Mouse (Mus musculus): ENCODE measurements around the gene Grap2.

The Grap2 gene

GRCm38 (mm10) chr15:80639071-80639702, 66.8 kb downstream of the Grap2 start:
- no peak for DNase-seq

DNA sequence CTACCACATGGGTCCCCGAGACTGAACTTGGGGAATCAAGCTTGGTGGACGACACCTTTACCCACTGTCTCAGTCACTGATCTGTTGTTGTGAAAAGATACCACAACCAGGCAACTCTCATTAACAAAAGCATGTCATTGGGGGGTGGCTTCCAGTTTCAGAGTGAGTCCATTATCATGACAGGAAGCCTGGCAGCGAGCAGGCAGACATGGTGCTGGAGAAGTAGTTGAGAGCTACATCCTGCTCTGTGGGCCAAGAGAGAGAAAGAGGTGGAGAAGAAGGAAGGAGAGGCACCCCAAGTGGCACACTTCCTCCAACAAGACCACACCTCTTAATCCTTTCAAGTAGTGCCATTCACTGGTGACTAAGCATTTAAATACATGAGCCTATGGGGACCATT, 67.5 kb downstream of the Grap2 start:
- no peak for DNase-seq

DNA sequence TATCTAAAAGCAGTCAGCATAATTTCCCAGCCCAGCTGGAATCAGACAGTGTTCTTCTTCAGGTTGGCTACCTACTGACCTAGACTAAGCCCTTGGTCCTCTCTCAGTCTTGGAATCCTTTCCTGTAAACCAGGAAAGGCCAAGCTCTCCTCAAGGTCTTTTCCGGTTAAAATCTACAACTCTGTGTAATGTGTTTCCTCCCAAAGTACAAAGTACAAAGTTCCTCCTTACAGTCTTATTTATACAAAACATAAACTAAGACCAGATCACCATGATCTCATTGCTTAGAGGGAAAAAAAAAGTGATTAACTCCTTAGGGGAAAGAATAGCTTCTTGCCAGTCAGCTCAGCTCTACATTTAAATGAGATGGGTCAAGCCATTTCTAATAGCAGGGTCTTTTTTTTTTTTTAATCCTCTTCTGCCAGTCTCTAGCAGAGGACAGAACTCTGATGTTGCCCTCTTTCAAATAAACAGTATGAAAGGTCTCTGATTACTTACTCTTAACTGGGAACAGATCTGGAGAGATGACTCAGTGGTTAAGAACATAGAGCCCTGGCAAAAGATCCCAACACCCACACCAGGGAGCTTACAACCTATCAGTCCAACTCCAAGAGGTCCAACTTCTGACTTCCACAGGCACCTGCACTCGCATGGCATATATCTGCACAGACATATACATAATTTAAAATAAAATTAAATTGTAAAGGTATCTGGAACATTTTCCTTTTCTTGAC, 69.5 kb downstream of the Grap2 start:
- DNase-seq, result no peak

DNA sequence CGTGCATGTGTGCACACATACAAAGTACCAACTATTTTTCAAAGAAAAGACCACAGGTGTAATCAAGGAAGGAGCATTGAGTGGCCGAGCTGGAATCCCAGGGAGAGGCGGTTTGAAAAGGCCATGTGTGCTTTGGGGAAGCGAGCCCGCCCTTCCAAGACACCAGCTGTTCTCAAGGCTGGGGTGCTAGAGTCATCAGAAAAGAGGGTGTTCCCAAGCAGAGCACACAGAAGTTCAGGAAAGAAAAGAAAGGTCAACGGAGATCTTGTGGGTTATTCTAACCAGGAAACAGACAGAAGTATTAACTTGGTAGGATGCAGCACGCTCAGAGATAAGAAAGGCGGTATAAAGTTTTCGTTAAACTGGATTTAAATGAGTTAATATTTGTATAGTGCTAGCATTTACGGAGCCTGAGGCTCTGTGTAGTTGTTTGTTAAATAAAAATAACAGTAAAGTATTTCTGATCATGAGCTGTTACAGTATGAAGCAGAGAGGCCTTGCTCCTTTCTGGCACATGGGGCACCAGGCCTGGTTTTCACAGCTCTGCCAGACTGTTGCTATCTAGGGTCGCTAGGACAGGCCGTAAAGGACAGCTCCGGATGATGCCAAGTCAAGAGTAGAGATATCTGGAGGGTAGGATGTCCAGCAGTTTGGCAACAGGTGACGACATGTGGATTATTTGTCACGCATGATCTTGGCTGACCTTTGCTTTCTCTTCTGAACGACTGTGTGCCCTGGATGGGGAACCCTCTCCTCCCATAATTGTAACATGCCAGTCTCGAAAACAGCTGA, 72.8 kb downstream of the Grap2 start:
- no peak for DNase-seq

GRCm38 (mm10) chr15:80648977-80649606, 76.7 kb downstream of the Grap2 start:
- DNase-seq, result no peak

DNA sequence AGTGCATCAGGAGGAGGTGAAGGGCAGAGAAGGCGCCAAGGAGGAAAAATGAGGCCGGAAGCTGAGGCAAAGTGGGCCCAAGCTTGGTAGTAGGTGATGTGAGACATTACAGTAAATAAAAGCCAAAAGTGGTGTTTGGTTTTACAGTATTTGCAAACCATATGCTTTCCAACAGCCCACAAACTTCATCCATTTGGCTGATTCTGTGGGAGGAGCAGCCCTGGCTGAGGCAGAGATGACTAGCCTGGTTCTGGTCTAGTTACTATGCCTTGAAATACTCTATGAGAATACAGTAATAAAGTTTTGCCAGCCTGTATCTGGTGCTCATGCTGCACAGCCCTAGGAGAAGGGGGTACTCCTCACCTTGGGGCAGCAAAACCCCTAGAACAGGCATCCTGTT, 78.0 kb downstream of the Grap2 start:
- no peak for DNase-seq

- DNase-seq, result no peak
These were observed 81.5 kb downstream of the Grap2 start for GRCm38 (mm10) chr15:80653865-80654264.

DNA sequence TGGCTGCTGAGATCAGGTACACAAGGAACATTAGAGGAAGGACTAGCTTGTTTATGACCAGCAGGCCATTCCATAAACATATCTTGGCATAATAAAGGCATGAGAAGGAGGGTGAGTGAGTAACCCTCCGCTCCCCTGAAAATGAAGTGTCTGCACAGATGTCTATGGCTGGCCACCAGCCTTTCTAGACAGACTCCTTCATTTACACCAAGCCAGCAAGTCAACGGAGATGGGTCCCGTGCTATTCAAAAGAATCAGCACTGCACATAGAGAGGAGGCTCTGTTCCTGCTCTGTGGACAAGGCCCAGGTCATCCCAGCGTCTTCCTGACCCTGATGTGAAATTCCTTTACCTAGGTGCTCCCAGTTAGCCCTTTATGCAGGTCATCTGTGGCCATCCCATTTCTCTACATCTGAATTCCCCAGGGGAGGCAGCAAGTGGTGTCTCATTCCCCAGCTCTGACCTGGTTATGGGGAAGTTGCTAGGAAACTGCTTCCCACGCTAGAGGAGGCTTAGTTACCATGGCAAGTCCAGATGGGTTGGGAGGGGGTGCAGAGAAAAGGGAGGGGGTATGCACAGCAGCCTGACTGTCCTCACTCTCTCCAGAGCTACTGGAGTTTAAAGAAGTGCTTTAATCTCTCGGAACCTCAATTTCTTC, 86.5 kb downstream of the Grap2 start:
- DNase-seq, result no peak

DNA sequence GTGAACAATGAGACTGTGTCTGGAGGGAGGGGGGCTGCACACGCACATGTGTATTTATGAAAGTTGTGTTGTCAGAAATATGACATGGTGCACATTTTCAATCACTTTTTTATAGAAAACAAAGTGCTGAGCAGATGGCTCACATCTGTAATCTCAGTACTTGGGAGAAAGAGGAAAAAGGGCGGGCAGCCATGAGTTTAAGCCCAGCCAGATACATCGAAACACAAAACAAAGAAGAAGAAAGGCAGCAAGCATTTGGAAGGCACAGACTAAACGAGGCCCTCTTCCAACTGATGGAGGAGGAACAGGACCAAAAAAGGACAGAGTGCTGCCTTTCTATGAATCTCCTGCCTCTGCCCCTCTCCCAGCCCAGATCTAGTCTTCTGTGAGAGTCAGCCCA, 88.6 kb downstream of the Grap2 start:
- no peak for DNase-seq

DNA sequence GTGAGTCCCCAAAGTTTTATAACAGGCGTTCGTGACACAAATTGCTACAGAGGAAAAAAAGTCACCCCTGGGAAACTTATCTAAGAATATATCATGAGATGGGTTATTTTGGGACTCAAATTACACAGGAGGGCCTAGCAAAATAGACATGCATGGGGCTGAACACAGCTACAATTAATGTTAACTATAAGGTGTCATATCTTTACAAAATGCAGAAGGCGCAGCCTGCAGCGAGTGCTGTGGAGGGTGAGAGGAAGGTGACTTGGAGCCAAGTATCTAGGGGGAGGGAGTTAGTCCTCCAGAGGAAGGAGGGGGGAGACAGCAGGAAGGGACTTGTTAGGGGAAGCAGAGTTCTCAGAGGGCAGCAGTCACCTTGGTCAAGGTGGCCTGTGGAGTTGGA, 92.0 kb downstream of the Grap2 start:
- DNase-seq, result no peak

- no peak for DNase-seq
These were observed 99.2 kb downstream of the Grap2 start, which contains the start of gene Fam83f for GRCm38 (mm10) chr15:80671295-80672252. Gene Fam83f (plus strand): TSS chr15:80671847.

GRCm38 (mm10) chr15:80672810-80673209, 100.4 kb downstream of the Grap2 start:
- no peak for DNase-seq

GRCm38 (mm10) chr15:80673337-80674095, 101.1 kb downstream of the Grap2 start:
- DNase-seq, result no peak

DNA sequence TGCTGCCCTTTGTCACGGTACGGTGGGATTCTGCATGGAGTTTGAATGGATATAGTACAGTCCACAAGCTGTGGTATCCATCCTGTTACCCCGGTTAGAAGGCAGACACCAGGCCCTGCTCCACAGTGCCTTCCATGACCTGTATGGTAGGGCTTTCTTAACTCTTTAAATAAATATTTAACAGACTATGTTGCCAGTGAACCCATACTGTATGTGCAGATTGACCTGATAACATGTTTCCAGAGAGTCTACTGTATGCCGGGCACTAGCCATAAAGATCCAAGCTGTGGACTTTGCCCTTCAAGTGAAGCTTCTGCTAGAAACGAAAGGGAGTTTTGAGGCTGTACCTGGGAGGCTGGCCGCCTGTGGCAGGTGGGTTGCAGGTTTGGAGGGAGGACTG, 102.3 kb downstream of the Grap2 start:
- DNase-seq, result no peak

DNA sequence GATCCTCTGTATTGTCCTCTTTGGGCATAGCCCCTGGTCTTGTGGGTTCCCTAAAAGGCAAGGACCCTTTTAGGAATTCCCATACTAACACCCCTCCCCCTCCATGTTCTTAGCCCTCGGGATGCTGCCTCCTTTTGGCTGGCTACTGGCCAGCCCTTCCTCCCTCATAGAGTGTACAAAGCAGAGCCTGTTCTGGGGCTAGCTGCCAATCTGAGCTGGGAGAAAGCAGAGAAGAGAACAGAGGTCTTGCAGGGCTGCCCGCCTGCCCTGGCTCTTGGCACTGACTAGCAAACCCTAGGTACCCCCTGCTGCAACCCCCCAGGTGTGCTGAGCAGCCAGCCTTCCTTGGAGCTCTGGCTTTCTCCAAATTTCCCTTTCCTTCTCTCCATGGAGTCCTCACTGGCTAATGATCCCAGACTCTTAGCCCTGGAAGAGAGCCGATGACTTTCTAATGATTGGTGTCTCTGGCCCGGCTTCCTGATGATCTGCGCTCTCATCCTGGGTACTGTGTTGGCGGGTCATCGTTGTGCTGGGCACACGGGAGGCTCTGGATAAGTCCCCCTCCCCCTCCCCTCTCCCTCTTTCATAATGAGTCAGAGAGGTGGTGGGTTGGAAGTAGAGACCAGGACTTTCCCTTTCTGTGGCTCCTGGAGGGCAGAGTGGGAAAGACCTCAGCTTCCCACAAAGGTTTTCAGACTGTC, 107.3 kb downstream of the Grap2 start:
- DNase-seq, result no peak

DNA sequence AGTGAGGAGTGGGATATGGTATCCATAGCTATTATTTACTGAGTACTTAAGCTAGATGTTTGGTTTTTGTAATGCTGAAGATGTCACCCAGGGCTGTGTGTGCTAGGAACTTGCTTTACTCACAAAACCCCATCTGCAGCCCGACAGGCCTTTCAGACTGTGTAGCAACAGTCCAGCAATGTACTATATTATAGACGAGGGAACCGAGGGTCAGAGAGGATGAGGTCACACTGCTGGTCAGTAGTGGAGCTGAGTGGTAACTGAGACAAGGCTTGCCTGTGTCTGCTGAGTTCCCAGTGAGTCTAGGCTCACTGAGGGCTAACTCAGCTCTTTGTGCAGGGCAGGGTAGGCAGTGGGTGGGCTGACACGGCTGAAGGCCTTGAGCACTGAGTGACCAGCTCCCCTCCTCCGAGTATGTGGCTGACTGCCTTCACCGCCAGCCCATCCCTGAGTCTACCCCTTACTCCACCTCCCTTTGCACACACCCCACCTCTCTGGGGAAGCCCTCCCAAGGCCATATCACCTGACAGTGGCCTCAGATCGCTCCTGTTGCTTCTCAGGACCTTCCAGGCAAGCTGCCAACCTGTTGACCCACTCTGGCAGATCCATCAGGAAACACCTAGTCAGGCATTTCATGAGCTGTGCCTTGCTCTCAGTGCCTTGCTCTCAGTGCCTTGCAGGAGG, 108.1 kb downstream of the Grap2 start:
- DNase-seq, result no peak

- peak; percentile 68 for DNase-seq
These were observed 109.1 kb downstream of the Grap2 start for GRCm38 (mm10) chr15:80681466-80681881.

DNA sequence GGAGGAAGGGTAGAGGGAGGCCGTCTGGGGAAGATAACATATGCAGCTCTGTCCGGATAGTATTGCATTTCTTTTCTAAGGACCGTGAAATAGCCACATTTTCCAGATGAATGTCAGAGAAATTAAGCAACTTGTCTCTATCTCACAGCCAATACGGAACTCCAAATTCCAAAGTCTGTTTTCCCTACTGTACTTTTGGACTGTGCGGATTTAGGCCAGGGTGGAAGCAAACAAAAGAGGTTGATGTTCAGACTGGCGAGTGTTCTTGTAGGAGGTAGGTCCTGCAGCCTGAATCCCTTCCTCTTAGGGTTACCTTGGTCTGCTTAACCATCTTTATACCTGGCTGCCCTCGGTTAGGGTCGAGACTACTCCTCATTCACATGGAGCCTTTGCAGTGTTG, 109.9 kb downstream of the Grap2 start:
- DNase-seq, result no peak

GRCm38 (mm10) chr15:80683151-80683550, 110.8 kb downstream of the Grap2 start:
- no peak for DNase-seq

DNA sequence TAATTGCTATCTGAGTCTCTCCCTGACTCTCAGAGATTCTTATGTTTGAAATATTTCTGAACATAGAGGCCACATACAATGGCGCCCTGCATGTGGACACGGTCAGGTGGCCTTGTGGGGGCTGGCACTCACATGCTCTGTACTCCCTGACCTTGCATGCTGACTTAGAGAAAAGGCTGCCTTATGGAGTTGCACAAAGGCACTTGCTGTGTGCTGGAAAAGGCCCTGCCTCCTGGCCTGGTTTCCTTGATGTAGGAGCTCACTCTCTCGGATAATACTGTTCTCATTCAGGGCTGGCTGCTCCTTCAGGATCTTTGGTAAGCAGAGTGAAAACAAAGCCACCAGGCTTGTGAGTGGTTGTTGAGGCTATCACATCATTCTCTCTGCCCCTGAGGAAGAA, 111.6 kb downstream of the Grap2 start:
- DNase-seq, result no peak

Data from thymus, postnatal 4 days (tissue).